Mouse (Mus musculus) effector memory CD4-positive, alpha-beta T cell, adult 5 months (primary cell): Measurements from ENCODE around the gene Vmn2r93. TPM values are rescaled to one million over a fixed set of nuclear protein-coding genes. Genes with fewer than 3 reads are reported as not detected.

Experiments
- polyA plus RNA-seq: library from polyadenylated mRNA; unstranded; fragments of 100-300 nt; shearing (Covaris generic); gene quantifications from one replicate; pipeline ENCODE4 v1.2.1, GENCODE M21; 2017

The Vmn2r93 gene
- polyA plus RNA-seq, result 0.17 TPM

DNA sequence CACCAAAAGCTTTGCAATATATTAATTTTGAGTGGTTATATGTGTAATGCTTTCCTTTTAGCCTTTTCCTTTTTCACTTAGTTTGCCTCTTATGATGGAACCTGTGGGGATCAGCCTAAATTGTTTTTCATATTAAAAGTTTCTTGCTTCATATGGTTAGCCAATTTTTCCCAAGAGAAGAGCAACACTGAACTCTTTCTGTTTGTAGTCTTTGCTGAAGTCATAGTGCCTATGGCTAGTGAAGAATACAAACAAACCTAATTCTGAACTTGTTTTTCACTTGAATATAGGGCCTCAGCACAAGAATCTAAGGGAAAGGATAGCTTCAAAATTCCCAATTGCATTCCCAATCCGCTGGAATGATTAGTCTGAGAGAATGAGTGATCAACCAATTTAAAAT, at the start of gene Vmn2r93:
Vmn2r93 (plus strand) TSS at position 301 of the 400 bp plus-strand sequence.

GRCm38 (mm10) chr17:18277656-18278055, 20.2 kb upstream of the Vmn2r93 start, which contains the start of gene Vmn2r94:
Gene Vmn2r94, minus strand, starts transcription at chr17:18277756.

Other genes starting within 250 kb of the Vmn2r93 start
- 0.14 TPM for gene Vmn2r124, start 248.7 kb upstream of the Vmn2r93 start, polyA plus RNA-seq
- not detected for gene Vmn2r91, start 213.1 kb upstream of the Vmn2r93 start, polyA plus RNA-seq
- not detected for gene Vmn2r92, start 146.2 kb upstream of the Vmn2r93 start, polyA plus RNA-seq
- not detected for gene Vmn2r94, start 20.3 kb upstream of the Vmn2r93 start, polyA plus RNA-seq
- not detected for gene Vmn2r95, start 126.0 kb downstream of the Vmn2r93 start, polyA plus RNA-seq